Mouse (Mus musculus) G1E (cell line): ENCODE measurements around the gene Chrm3.

Experiments used
- CTCF ChIP-seq: IDR thresholded peaks from 2 replicates; pipeline ENCODE4 v1.5.1; 2012; ENCODE audit warnings: low read depth, low read length, inconsistent platforms, mixed read lengths
- GATA1 ChIP-seq: IDR thresholded peaks from 2 replicates; pipeline ENCODE4 v1.6.1; 2012; ENCODE audit warnings: borderline replicate concordance, low read length, inconsistent platforms, mixed read lengths
- GATA2 ChIP-seq: IDR thresholded peaks from 2 replicates; pipeline ENCODE4 v1.6.1; 2012; ENCODE audit warnings: low read depth, low read length, inconsistent platforms, borderline replicate concordance
- POLR2AphosphoS5 ChIP-seq: IDR thresholded peaks from 2 replicates; pipeline ENCODE4 v1.6.1; 2012; ENCODE audit warnings: low read depth, low read length, inconsistent platforms; ENCODE audit not compliant: insufficient replicate concordance
- TAL1 ChIP-seq: conservative IDR thresholded peaks from 2 replicates; pipeline ENCODE4 v1.6.1; 2012; ENCODE audit warnings: low read depth, low read length, inconsistent platforms, mixed read lengths

GRCm38 (mm10) chr13:9995852-9996251 is 364.8 kb downstream of the Chrm3 start:
- TF ChIP-seq CTCF, result no peak
- TF ChIP-seq GATA1, result no peak
- no peak for TF ChIP-seq GATA2
- no peak for TF ChIP-seq POLR2AphosphoS5
- TF ChIP-seq TAL1, result no peak
